Mouse (Mus musculus) testis, adult 2 months (tissue): ENCODE results near the gene Slc6a21. TPM values are rescaled to one million over a fixed set of nuclear protein-coding genes. Genes with fewer than 3 reads are reported as not detected.
A peak's percentile ranks its signal among the peaks of the same experiment; 100 is the strongest.

ENCODE experiments used
- H3K27ac ChIP-seq: fragments of 200-500 bp; 2 replicates; pipeline ENCODE4 v1.5.1; 2012; ENCODE audit warnings: low read depth, low read length; ENCODE audit not compliant: control insufficient read depth, insufficient read depth
- H3K27me3 ChIP-seq: fragments of 200-500 bp; 2 replicates; pipeline ENCODE4 v1.6.1; 2012; ENCODE audit warnings: mild to moderate bottlenecking, low read length, moderate library complexity; ENCODE audit not compliant: control insufficient read depth, insufficient read depth
- H3K36me3 ChIP-seq: fragments of 200-500 bp; 2 replicates; pipeline ENCODE4 v1.6.1; 2012; ENCODE audit warnings: mild to moderate bottlenecking, low read length; ENCODE audit not compliant: control insufficient read depth, insufficient read depth
- H3K4me1 ChIP-seq: fragments of 200-500 bp; 2 replicates; pipeline ENCODE4 v1.6.1; 2012; ENCODE audit warnings: low read length; ENCODE audit not compliant: control insufficient read depth, insufficient read depth
- H3K4me3 ChIP-seq: fragments of 200-500 bp; 2 replicates; pipeline ENCODE4 v1.5.1; 2012; ENCODE audit warnings: low read depth, mild to moderate bottlenecking, low read length, moderate library complexity, mixed read lengths; ENCODE audit not compliant: control insufficient read depth
- CTCF ChIP-seq: fragments of 200-500 bp; IDR thresholded peaks from 2 replicates; pipeline ENCODE4 v1.5.1; 2012; ENCODE audit warnings: low read depth, mild to moderate bottlenecking, inconsistent platforms, low read length, moderate library complexity; ENCODE audit not compliant: control insufficient read depth, insufficient read depth, insufficient replicate concordance
- POLR2A ChIP-seq: fragments of 200-500 bp; IDR thresholded peaks from 2 replicates; pipeline ENCODE4 v1.6.1; 2012; ENCODE audit warnings: low read depth, mild to moderate bottlenecking, inconsistent platforms, low read length, moderate library complexity; ENCODE audit not compliant: control insufficient read depth
- polyA plus RNA-seq: library from polyadenylated mRNA; depleted of rRNA; stranded (reverse); fragments of >200 nt; gene quantifications from 2 replicates; pipeline ENCODE4 v1.2.3, GENCODE M21; 2012

The Slc6a21 gene
- polyA plus RNA-seq, 1 experiment = 785 TPM

DNA sequence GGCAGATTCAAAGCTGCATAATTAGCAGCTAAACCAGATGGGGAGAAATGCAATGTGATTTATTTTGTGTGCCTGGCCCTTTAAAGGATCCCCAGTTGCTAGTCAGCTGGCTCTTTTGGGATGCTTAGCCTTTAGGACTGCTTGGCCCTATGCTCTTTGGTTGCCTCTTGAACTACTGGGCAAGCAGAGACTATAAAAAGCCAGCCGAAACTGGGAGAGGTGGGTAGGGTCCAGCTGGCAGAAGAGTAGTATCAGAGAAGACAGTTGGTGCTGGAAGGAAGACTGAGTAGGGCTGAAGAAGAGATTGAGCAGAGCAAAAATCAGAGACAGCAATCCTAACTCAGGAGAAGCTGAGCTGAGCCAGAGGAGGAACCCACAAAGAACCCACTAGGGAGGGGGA lies 19.3 kb downstream of the Slc6a21 start:
- Histone ChIP-seq H3K4me1 (no peaks in the 10 kb centered on the region), H3K27me3 (no peaks in the 10 kb centered on the region), H3K27ac (no peak overlapping the region), H3K4me3 (no peak overlapping the region), H3K36me3 (no peaks in the 10 kb centered on the region)
- TF ChIP-seq POLR2A (no peak), CTCF (no peak)

- Histone ChIP-seq H3K27me3 (no peaks in the 10 kb centered on the region), H3K4me3 (no peak overlapping the region), H3K36me3 (no peaks in the 10 kb centered on the region), H3K27ac (no peak overlapping the region), H3K4me1 (no peaks in the 10 kb centered on the region)
- TF ChIP-seq CTCF (no peak), POLR2A (no peak)
Measured at GRCm38 (mm10) chr7:45297563-45297962, 20.2 kb downstream of the Slc6a21 start.

DNA sequence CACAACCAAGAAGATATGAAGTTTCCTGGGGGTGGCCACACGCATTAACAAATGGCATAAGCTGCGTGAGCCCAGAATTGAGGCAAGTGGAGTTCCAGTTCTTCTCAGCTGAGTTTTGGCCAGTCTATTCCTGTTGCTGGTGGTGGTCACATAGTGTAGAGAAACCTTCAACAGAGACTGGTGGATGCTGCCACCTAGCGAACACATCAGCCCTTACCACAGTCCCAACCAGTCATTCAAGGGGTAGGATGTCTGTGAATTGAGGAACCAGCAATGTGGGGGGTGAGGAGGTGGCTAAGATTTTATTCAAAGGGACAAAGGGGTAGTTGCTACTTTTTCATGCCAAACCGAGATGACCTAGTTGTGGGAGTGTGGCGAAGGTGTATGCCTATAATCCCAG lies 22.4 kb downstream of the Slc6a21 start:
- H3K4me1 ChIP-seq = peaks cover 5% of the 10 kb centered on the region
- TF ChIP-seq CTCF (peak; percentile 35; the same call in 1 of the 2 replicates), POLR2A (no peak)
- no peak overlapping the region for H3K4me3 ChIP-seq
- H3K27me3 ChIP-seq = no peaks in the 10 kb centered on the region
- H3K27ac ChIP-seq = no peak overlapping the region
- no peaks in the 10 kb centered on the region for H3K36me3 ChIP-seq

DNA sequence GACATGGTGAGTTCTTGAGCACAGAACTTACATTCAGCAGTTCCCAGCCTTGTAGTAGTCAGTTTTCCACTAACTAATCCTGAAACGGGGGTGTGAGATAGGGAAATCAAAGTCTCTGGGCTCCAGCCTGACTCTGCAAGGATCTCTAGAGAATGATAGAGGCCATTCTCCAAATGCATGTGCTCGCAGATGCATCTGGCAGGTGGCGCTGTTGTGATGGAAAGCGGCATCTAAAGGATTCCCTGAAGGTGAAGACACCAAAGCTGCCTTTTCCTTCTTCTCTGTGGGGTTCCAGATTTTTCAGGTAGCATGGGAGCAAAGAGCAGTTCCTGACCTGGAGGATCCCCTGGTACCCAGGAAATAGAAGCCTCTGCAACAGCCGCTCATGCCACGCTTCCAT lies 23.0 kb downstream of the Slc6a21 start:
- TF ChIP-seq CTCF (peak; percentile 61; the same call in 1 of the 2 replicates), POLR2A (no peak)
- Histone ChIP-seq H3K4me3 (no peak overlapping the region), H3K36me3 (no peaks in the 10 kb centered on the region), H3K4me1 (peaks cover 7% of the 10 kb centered on the region), H3K27me3 (no peaks in the 10 kb centered on the region), H3K27ac (no peak overlapping the region)

GRCm38 (mm10) chr7:45302626-45303025 lies 25.3 kb downstream of the Slc6a21 start:
- Histone ChIP-seq H3K4me1 (peaks cover 7% of the 10 kb centered on the region), H3K36me3 (no peaks in the 10 kb centered on the region), H3K27me3 (no peaks in the 10 kb centered on the region), H3K27ac (no peak overlapping the region), H3K4me3 (no peak overlapping the region)
- TF ChIP-seq POLR2A = no peak
- no peak for TF ChIP-seq CTCF

DNA sequence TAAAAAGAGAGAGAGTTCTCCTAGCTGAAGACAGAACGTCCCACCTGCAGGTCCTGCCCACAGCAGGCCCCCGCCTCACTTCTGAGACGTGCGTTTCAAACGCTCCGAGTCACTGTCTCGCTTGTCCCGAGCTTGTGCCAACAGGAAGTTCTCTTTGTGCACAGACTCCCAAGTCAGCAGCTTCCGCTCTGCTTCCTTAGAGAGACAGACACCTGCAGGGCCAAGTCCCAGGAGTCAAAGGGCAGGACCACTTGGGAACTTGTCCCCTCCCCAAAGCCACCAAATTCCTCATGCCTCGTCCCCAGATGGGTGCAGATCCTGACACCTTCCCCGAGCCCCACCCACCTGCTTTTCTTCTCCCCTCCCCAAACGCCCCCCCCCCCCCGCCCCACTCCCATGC lies 27.6 kb downstream of the Slc6a21 start:
- H3K4me3 ChIP-seq = no peak overlapping the region
- no peaks in the 10 kb centered on the region for H3K27me3 ChIP-seq
- no peak for TF ChIP-seq POLR2A
- no peak for TF ChIP-seq CTCF
- H3K4me1 ChIP-seq = peaks cover 22% of the 10 kb centered on the region
- H3K36me3 ChIP-seq = no peaks in the 10 kb centered on the region
- H3K27ac ChIP-seq = no peak overlapping the region

GRCm38 (mm10) chr7:45305275-45305674 lies 28.0 kb downstream of the Slc6a21 start:
- no peaks in the 10 kb centered on the region for H3K27me3 ChIP-seq
- no peak overlapping the region for H3K27ac ChIP-seq
- no peak overlapping the region for H3K4me3 ChIP-seq
- H3K4me1 ChIP-seq = peaks cover 22% of the 10 kb centered on the region
- TF ChIP-seq CTCF (peak; percentile 95), POLR2A (no peak)
- H3K36me3 ChIP-seq = no peaks in the 10 kb centered on the region

DNA sequence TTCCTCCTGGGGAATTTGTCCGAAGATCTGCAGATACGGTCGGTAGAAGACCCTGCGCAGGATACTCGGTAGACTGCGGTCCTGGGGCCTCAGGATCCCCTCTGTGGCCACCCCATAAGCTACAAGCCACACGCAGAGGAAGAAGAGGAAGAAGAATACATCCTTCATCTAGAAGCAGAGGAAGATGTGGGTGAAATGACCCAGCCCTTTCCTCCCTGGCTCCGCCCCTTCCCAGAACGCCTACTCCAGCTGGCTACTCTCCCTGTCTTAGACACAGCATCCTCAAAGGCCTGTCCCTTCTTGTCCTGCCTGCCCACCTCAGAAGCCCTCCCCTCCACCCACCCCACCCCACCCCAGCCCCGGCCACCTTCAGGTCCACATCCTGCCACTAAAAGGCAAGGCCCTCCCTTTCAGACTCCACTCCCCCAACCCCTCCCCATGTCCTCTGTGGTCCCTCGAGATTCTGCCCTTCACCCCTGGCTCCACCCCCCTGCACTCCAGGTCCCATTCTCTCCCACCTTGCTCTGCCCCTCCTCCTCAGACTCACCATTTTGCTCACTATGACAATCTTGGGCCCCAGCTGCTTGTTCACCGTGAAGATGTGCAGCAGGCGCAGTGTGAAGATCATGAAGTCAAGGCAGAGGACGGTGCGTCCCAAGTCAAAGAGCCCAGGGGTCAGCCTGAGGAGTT lies 31.4 kb downstream of the Slc6a21 start:
- Histone ChIP-seq H3K27me3 (no peaks in the 10 kb centered on the region), H3K4me3 (no peak overlapping the region), H3K4me1 (peaks cover 22% of the 10 kb centered on the region), H3K36me3 (no peaks in the 10 kb centered on the region), H3K27ac (no peak overlapping the region)
- TF ChIP-seq CTCF (no peak), POLR2A (no peak)
